Mouse (Mus musculus) adrenal gland, adult (tissue): Measurements from ENCODE around the gene Nbeal2.
"Not testable (repeated sequence)": the region's sequence is repeated elsewhere in the genome, so short reads cannot be mapped to it uniquely, and the experiment has no call there.

Experiments
- DNase-seq, 2 experiments: peaks; one replicate each; pipeline ENCODE4 v3.0.0; 2022 to 2023; ENCODE audit warnings: low spot score in 1 of 2; ENCODE audit not compliant: inconsistent age in 2 of 2

Nbeal2 gene

DNA sequence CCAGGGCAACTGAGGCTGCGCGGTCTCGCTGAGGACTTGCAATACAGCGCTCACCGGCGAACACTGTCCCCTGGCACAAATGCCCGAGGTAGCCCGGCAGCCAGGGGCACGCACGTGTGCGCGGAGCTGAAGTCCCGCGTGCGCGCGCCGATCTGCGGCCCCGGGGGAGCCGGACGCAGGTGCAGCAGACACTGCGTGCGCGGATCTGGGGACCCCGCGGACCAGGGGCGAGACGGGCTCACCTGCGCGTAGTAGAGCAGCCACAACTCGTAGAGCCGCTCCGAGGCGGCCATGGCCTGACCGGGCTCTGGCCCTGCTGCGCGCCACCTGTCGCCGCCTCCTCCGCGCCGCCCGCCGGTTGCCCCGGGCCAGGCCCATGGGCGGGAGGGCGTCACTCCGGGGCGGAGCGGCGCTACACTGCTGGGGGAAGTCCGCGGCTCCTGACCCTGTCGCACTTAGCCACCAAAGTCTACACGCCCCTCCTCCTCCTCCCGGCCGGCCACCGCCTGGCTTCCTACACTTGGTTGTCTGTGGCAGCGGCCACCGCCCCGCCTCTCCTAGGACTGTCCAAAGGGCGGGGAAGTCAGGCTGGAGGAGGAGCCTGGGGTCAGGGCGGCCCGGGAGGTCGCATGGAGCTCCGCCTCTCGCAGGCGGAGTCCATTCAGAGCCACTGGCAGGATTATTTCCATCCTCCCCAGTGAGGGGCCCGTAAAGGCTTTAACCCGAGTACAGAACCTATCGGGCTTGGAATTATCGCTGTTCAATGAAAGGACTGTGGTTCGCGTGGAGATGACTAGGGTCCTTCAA, at the start of gene Nbeal2:
Gene Nbeal2 (minus strand): TSS at position 507 of the 807 bp plus-strand sequence.
- peak; percentile 98 for DNase-seq

- peak in 1 of 2 experiments; percentile 58 for DNase-seq
Observed at GRCm38 (mm10) chr9:110702848-110703247, 48.9 kb upstream of the Nbeal2 start.

DNA sequence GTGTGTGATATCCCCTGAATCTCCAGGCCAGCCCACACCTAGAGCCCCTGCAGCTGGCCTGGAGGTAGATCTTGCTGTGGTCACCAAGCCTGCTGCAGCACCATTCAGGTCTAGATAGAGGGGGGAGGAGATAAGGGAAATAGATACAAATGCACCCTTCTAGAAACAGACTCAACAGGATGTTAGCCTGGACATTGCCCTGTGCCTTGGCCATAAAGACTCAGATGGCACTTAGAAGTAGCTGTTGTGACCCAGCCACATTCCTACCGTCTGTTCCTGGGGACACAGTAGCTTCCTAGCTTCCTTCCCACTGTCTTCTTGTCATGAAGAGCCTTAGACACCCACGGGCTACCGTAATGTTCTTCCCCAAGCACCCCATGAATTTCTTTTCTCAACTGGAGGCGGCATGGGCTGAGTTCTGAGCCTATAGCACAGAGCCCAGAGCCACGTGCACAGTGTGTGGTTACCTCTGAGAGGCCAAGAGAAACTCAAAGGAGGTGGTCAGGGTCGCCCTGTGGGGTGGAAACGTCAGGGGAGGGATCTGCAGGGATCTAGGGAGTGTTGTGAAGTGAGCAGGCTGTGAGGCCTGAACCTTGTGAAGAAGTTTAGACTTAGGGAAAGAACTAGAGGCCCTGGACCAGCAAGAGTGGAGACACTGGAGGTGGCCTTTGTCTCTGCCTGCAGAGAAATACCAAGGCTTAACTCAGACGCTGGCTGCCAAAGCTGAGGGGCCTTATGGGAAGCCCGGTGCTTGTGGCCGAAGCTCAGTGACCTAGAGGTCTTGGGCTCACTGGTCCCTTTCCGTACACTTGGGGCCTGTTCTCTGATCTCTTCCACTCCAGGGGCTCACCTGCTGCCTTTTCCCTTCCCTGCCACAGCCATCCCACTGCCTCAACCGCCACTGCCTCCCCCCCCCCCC, 47.4 kb upstream of the Nbeal2 start:
- DNase-seq = no peak

DNA sequence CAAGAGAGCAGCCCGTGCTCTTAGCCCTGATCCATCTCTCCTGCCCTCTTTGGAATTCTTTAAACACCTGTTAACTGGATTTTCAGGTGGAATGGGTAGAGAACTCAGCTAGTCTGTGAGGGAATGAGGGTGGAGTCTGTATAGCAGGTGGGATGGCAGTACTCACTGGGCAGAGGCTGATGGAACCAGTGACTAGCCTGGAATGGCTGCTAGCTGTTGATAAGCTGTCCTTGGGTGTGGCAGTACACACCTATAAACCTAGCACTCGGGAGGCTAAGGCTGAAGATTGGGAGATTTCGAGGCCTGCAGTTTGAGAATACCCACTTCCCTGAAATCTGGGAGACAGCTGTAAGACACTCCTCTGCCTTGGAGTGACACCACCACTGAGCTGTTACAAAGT, 45.6 kb upstream of the Nbeal2 start:
- DNase-seq = no peak

DNA sequence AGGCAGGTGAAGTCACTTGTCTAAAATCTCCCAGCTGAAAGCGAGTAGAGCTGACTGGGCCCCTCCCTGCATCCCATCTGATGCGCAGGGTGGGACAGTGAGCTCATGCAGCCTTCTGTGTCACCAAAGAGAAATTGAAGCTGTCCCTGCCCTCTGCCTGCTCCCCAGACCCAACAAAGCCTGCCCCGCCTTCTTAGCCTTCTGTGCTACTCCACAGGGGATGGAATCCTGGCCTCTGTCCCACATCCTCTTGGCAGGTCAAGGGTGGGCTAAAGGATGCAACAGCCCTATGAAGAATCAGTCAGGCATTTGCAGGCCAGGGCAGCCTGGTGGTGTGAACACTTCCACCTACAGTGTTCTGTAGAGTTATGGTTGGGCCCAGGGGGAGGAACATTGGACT, 43.5 kb upstream of the Nbeal2 start:
- DNase-seq = no peak

- DNase-seq = no peak
Observed at GRCm38 (mm10) chr9:110696427-110696826, 42.5 kb upstream of the Nbeal2 start.

GRCm38 (mm10) chr9:110695165-110695755, 41.3 kb upstream of the Nbeal2 start:
- DNase-seq = no peak

DNA sequence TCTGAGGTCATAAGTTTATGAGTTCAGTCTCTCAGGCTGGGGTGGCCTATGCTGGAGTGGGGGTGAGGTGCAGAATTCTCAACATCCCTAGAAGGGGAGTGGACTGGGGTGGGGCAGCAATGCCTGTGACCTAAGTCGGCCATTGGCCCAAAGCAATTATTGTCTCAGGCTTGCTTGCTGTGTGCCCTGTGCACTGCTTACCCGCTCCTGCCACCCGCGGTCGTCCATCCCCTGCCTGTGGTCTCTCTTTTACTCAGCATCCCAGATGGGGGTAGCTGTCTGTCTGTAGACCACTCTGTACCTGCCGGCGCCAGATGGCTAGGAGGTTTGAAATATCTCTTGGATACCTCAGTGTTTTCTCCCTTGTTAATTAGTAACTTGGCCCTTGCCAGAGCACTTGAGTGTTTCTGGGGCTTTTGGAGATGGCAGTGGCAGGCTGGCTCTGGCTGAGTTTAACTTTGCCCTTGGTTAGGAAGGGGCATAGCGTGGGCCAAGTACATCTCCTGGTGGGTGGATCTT, 35.4 kb upstream of the Nbeal2 start:
- no peak for DNase-seq

GRCm38 (mm10) chr9:110687846-110688245, 33.9 kb upstream of the Nbeal2 start:
- peak in 1 of 2 experiments; percentile 53 for DNase-seq

DNA sequence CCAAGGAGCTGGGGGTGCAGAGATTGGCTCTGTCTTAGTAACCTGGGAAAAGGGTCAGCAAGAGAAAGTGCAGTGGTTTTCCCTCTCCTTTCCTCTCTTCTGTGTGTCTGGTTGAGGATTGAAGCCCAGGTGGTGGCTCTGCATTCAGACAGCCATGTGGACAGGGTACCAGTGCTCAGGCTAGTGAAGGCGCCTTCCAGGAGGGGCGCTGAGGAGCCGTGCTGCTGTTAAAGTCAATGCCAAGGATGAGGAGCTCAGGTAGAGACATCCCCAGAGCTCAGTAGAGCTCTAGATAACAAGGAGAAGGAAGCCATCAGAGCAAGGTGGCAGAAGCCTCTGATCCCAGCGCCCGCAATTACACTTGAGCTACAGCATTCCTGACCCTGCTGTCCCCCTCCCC, 33.1 kb upstream of the Nbeal2 start:
- DNase-seq = no peak

DNA sequence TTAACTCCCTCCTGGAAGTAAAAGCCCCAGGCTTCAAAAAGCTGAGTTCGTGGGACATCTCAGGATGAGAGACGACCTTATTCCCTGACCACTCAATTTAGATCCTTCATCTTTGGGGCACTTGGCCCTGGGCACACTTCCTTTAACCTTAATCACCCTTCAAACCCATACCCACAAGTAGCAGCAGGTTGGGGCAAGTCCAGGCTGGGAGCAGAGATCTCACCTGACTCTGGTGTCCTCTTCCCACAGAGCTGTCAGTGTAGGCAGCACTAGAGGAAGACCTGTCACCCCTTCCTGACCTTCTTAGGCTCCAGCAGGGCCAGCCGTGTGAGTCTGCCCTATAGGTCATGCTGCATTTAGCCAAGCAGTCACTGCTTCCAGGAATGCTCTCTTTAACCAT, 32.5 kb upstream of the Nbeal2 start:
- DNase-seq = no peak

- peak; percentile 71 to 84 for DNase-seq
Observed at GRCm38 (mm10) chr9:110685591-110685990, 31.6 kb upstream of the Nbeal2 start.

DNA sequence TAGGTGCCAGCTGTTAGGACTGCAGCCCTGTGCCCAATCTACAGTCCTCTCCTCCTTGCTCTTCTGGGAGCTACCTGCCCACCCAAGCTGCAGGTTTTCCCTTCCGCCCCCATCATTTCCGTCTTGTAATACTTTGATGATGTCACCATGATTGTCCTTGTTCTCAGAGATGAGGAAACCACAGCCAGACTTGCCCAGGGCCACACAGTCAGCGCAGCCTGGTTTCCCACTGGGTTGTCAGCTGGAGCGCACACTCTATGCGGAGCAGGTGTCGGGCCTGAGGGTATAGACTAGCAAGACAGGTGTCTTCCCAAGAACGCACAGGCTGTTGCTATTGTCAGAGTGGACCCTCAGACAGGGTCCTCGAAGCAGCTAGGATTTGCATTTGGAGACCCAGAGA, 31.2 kb upstream of the Nbeal2 start:
- DNase-seq = peak; percentile 72 to 89

- DNase-seq = peak; percentile 81 to 84
Observed at GRCm38 (mm10) chr9:110684100-110684831, 30.3 kb upstream of the Nbeal2 start.

- DNase-seq = no peak
Observed at GRCm38 (mm10) chr9:110683574-110684099, 29.7 kb upstream of the Nbeal2 start.

DNA sequence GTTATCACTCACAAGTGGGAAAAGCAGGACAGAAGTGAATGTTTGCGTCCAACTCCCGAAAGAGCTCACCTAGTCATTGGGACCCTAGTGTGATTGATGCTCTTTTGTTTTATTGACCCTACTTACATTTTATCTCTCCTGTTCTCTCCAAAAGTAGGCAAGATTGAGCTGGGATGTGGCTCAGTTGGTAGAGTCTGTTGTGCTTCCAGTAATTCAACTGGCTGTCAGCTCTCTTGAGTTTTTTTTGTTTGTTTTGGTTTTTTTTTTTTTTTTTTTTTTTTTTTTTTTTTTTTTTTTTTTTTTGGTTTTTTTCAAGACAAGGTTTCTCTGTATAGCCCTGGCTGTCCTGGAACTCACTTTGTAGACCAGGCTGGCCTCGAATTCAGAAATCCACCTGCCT, 28.7 kb upstream of the Nbeal2 start:
- DNase-seq = not testable (repeated sequence)

DNA sequence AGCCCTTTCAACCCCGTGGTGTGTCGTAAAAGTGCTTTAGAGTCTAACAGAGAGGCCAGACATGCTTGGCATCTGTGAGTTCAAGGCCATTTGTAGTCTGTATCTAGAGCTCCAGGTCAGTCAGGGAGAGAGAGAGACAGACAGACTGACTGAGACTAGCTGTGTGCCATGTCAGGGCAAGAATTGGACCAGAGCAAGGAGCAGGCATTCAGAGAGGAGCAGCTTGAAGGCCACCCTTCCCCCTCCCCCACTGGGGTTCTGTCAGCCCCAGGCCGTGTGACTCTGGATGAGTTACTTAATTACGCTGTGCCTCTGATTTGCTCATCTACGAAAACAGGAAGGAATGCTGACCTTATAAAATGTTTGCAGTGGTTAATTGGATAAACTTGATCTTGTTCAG, 28.3 kb upstream of the Nbeal2 start:
- peak; percentile 52 to 73 for DNase-seq

- peak in 1 of 2 experiments; percentile 78 for DNase-seq
Observed at GRCm38 (mm10) chr9:110681817-110682216, 27.9 kb upstream of the Nbeal2 start.

DNA sequence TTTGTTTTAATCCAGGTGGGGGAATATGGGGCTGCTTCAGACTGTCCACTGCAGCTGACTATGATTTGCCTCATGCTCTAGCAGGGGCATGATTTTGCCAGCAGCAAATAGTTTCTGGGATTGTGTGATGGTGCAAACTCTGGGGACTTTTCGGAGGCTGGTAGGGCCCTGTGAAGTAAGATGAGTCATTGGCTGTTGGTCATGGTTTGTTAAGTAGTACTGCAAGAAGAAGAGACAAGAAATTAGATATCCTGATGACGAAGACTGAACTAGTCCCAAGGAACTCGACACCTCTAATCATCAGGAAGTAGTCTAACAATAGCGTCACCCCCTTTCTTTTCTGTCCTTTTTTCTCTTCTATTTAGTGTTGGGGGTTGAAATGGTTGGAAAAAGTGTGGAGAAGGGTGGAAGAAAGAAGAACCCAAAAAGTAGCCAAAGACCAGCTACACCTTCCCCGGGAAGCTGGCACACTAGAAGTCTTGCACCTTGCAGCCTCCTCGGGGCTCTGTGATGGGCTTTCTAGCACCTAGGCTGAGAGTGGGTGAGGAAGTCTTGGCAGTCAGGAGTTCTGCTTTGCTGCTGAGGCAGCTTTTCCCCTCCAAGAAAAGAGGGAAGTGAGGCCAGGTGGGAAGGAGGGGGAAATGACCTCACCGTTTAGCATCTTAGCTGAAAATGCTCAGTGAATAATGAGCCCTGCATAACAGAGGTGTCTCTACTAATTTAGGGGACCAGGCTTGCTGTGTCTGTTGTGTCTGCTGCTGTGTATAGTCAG, 27.0 kb upstream of the Nbeal2 start:
- DNase-seq = no peak

DNA sequence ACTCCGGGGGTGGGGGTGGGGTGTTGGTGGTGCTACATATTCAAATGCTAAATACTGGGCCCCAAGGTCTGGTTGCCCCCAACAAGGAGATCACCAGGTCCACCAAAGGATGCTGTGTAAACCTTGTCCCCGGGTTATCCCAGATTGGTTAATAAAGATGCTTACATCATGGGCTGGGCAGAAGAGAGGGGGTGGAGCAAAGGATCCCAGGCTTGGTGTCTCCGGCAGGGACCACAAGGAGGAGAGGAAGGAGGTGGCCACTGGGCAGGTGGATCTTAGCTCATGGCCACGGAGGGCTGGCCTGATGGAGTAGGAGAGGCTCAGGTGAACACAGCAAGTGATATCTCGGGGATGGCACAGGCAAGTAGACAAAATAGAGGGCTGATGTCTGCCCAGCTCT, 24.9 kb upstream of the Nbeal2 start:
- no peak for DNase-seq
